Mouse (Mus musculus): ENCODE results near the gene Plekha1. TPM values are rescaled to one million over a fixed set of nuclear protein-coding genes. Genes with fewer than 3 reads are reported as not detected.

The Plekha1 gene
- total and polyA plus RNA-seq, 3 experiments: 0.23 to 8.3 (median 0.36) TPM

DNA sequence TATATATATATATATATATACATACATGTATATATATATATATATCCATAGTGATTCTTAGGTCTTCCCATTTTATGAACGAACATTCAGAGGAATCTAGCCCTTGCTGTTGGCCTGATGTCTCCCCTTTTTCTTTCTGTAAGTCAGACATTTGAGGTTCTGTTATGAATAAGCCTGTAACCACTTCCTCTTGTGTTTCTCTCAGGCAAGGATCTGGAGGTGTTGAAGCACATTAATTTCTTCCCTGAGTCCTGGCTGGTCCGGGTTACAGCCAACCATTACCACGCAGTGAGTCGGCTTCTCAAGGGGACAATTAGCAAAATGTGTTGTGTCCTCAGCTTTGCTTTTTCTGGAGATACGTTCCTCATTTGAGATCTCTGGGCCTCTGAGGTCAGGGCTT is 46.7 kb upstream of the Plekha1 start:
- H3K4me1 ChIP-seq (ENCODE audit: control insufficient read depth in 1 of 2, insufficient read depth in 2 of 2): peaks cover 6 to 28% of the 10 kb centered on the region in 2 experiments
- H3K79me2 ChIP-seq (replicated peaks; ENCODE audit: control insufficient read depth, extremely low read depth, insufficient read depth, poor library complexity, severe bottlenecking): no peaks in the 10 kb centered on the region
- H3K4me3 ChIP-seq (replicated peaks in 1 of 3; ENCODE audit: low read depth in 2 of 3, low read length in 2 of 3, poor library complexity in 1 of 3): no peak overlapping the region
- no peak overlapping the region for H3K9ac ChIP-seq (ENCODE audit: insufficient read depth, low read depth)
- H3K36me3 ChIP-seq (replicated peaks in 1 of 2; ENCODE audit: control insufficient read depth in 1 of 2, insufficient read depth in 1 of 2, low read length in 1 of 2): no peaks in the 10 kb centered on the region
- peak; percentile 73 for DNase-seq (ENCODE audit: extremely low read depth)
- H3K27me3 ChIP-seq (replicated peaks): peaks cover 82% of the 10 kb centered on the region
- in situ Hi-C loops (cut with MboI; ENCODE audit: low pct_ligation_motif_present, low pct_unique_long_range_greater_than_20kb, low sequenced_read_pairs) (no loop called here), dilution Hi-C loops (cut with MboI; ENCODE audit: extremely low pct_ligation_motif_present, extremely low pct_unique_long_range_greater_than_20kb, low sequenced_read_pairs) (no loop called here)
- H3K27ac ChIP-seq (ENCODE audit: insufficient read depth, low read depth): no peak overlapping the region
- TF ChIP-seq ZKSCAN1 (IDR thresholded peaks at IDR 0.05; ENCODE audit: borderline replicate concordance, low read depth, low read length) (no peak), E2F4 (IDR thresholded peaks at IDR 0.05; ENCODE audit: insufficient replicate concordance, low read depth, low read length) (no peak), ETS1 (conservative IDR thresholded peaks at IDR 0.05; ENCODE audit: low read depth, low read length) (peak; percentile 16; the same call in 1 of the 2 replicates), EP300 (IDR thresholded peaks at IDR 0.05; ENCODE audit: low read length) (peak; percentile 91), MAFK (IDR thresholded peaks at IDR 0.05; ENCODE audit: insufficient replicate concordance, low read length) (0 out of 2 replicates have a peak, but pooled peaks have one; percentile 32), IRF4 (IDR thresholded peaks at IDR 0.05; ENCODE audit: low read depth, low read length) (peak; percentile 87), JUND (conservative IDR thresholded peaks at IDR 0.05; ENCODE audit: low read depth, low read length) (peak; percentile 85), MYC (IDR thresholded peaks at IDR 0.05; ENCODE audit: low read depth, low read length) (no peak), CHD2 (IDR thresholded peaks at IDR 0.05; ENCODE audit: low read length) (no peak), MAZ (IDR thresholded peaks at IDR 0.05; ENCODE audit: low read depth, low read length) (no peak), RCOR1 (conservative IDR thresholded peaks at IDR 0.05; ENCODE audit: low read depth, low read length) (0 out of 2 replicates have a peak, but pooled peaks have one; percentile 24), POLR2AphosphoS2 (IDR thresholded peaks at IDR 0.05; ENCODE audit: low read depth, low read length) (no peak), TCF12 (IDR thresholded peaks at IDR 0.05; ENCODE audit: low read depth, low read length) (no peak), BHLHE40 (IDR thresholded peaks at IDR 0.05; ENCODE audit: low read depth, low read length) (peak; percentile 62), RAD21 (IDR thresholded peaks at IDR 0.05; ENCODE audit: low read depth, low read length) (no peak), JUN (IDR thresholded peaks at IDR 0.05; ENCODE audit: insufficient read depth, low read depth, low read length) (peak; percentile 75)
- no peaks in the 10 kb centered on the region for H3K9me3 ChIP-seq (replicated peaks; ENCODE audit: low read length)
- no peak overlapping the region for H3K4me2 ChIP-seq (ENCODE audit: insufficient read depth, low read depth, poor library complexity, severe bottlenecking)

DNA sequence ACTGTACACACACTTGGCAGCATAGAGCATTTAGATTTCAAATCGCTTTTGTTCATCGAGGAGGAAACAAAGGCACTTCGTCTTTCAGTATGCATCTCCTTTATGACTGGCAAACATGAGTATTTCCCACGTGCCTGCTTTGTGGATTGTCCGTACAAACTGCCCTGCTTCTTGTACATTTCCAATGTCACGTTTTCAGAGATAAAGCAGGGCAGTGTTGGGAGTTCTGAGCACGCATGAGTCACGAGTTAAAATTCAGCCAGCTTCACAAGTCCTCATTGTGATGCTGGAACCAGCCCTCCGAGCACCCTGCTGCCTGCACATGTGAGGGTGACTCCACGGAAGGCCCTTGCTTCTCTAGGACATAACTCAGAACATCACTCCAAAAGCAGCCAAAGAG is 45.9 kb upstream of the Plekha1 start:
- Histone ChIP-seq H3K79me2 (replicated peaks; ENCODE audit: control insufficient read depth, extremely low read depth, insufficient read depth, poor library complexity, severe bottlenecking) (no peaks in the 10 kb centered on the region), H3K4me2 (ENCODE audit: insufficient read depth, low read depth, poor library complexity, severe bottlenecking) (no peak overlapping the region), H3K27me3 (replicated peaks) (peaks cover 85% of the 10 kb centered on the region), H3K4me3 (replicated peaks in 1 of 3; ENCODE audit: low read depth in 2 of 3, low read length in 2 of 3, poor library complexity in 1 of 3) (no peak overlapping the region), H3K36me3 (replicated peaks in 1 of 2; ENCODE audit: control insufficient read depth in 1 of 2, insufficient read depth in 1 of 2, low read length in 1 of 2) (no peaks in the 10 kb centered on the region), H3K27ac (ENCODE audit: insufficient read depth, low read depth) (no peak overlapping the region), H3K9ac (ENCODE audit: insufficient read depth, low read depth) (no peak overlapping the region), H3K4me1 (ENCODE audit: control insufficient read depth in 1 of 2, insufficient read depth in 2 of 2) (peaks cover 6 to 28% of the 10 kb centered on the region in 2 experiments), H3K9me3 (replicated peaks; ENCODE audit: low read length) (no peaks in the 10 kb centered on the region)
- no peak for DNase-seq (ENCODE audit: extremely low read depth)
- in situ Hi-C loops (cut with MboI; ENCODE audit: low pct_ligation_motif_present, low pct_unique_long_range_greater_than_20kb, low sequenced_read_pairs): no loop called here
- dilution Hi-C loops (cut with MboI; ENCODE audit: extremely low pct_ligation_motif_present, extremely low pct_unique_long_range_greater_than_20kb, low sequenced_read_pairs): no loop called here
- TF ChIP-seq IRF4 (IDR thresholded peaks at IDR 0.05; ENCODE audit: low read depth, low read length) (no peak), MAFK (IDR thresholded peaks at IDR 0.05; ENCODE audit: insufficient replicate concordance, low read length) (no peak), SMC3 (IDR thresholded peaks at IDR 0.05; ENCODE audit: low read depth, low read length) (no peak), CTCF (conservative IDR thresholded peaks at IDR 0.05 in 1 of 2, IDR thresholded peaks at IDR 0.05 in 1 of 2; ENCODE audit: low read depth in 2 of 2, low read length in 2 of 2) (no peak), CHD2 (IDR thresholded peaks at IDR 0.05; ENCODE audit: low read length) (no peak), USF1 (IDR thresholded peaks at IDR 0.05; ENCODE audit: low read depth, low read length) (no peak), UBTF (IDR thresholded peaks at IDR 0.05; ENCODE audit: low read depth, low read length) (no peak), EP300 (IDR thresholded peaks at IDR 0.05; ENCODE audit: low read length) (no peak), NRF1 (IDR thresholded peaks at IDR 0.05; ENCODE audit: low read depth, low read length) (no peak), ELF1 (IDR thresholded peaks at IDR 0.05; ENCODE audit: low read depth, low read length) (no peak), TBP (conservative IDR thresholded peaks at IDR 0.05; ENCODE audit: low read depth, low read length) (no peak), ZMIZ1 (IDR thresholded peaks at IDR 0.05; ENCODE audit: low read depth, low read length) (no peak), POLR2A (IDR thresholded peaks at IDR 0.05; ENCODE audit: low read depth, low read length) (no peak), KAT2A (IDR thresholded peaks at IDR 0.05; ENCODE audit: insufficient replicate concordance, low read length) (no peak), SIN3A (IDR thresholded peaks at IDR 0.05; ENCODE audit: low read length) (no peak), ZNF384 (IDR thresholded peaks at IDR 0.05; ENCODE audit: low read depth, low read length) (no peak)
